Mouse (Mus musculus) kidney, adult 9 months (tissue): ENCODE data around the gene Gm14226.
"Not testable (repeated sequence)": the region's sequence is repeated elsewhere in the genome, so short reads cannot be mapped to it uniquely, and the experiment has no call there.

Source experiments
- DNase-seq: peaks from one replicate; pipeline ENCODE4 v3.0.0; 2022

Gene Gm14226

DNA sequence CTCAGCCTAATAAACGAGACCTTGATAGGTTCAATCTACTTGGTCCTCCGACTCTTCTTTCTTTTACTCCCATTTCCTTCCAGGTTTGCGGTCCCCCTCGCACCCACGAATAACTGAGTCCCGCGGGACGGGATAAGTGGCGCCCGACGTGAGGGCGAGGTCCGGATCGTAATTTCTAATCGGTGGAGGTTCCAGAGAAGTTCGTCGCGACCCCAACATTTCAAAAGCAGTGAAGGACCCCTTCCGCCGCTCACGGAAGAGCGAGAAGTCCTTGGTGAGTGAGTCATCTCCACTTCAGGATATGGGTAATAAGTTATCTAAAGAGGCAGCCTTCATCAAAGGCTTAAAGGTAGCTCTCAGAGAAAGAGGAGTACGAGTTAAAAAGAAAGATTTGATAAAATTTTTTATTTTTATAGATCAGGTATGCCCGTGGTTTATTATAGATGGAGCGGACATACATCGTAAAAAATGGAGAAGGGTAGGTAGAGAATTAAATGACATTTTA lies at the start of gene Gm14226:
TSS of gene Gm14226 (plus strand) at position 16 of the 505 bp plus-strand sequence.
- not testable (repeated sequence) for DNase-seq

DNA sequence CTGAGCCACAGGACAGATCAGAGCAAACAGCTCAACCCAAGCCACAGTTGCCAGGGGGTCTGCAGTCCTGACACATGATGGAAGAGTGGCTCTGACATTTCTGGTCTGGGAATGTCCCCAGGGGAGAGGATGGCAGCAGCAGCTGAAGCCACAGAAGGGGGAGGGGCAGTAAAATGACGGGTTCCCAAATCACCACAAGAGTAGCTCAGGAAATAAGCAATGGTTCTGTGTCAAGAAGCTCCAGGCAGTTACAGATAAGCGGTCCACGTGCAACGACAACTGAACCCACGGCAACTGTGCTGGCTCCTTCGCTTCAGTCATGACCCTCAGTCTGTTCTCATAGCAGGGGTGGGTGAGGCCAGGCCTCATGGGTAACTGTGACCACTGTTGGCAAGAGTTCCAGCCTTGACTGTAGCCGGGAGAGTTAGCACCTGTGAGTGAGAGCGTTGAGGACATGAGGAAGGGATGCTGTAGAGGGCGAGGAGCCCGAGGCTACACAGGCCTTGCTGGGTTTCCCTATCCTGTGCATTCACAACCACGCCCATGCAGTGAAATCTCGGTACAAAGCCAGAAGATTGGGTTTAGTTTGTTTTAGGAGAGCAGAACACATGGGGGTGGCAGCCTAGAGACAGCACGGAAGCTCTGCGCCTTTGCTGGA lies 48.2 kb upstream of the Gm14226 start:
- not testable (repeated sequence) for DNase-seq

DNA sequence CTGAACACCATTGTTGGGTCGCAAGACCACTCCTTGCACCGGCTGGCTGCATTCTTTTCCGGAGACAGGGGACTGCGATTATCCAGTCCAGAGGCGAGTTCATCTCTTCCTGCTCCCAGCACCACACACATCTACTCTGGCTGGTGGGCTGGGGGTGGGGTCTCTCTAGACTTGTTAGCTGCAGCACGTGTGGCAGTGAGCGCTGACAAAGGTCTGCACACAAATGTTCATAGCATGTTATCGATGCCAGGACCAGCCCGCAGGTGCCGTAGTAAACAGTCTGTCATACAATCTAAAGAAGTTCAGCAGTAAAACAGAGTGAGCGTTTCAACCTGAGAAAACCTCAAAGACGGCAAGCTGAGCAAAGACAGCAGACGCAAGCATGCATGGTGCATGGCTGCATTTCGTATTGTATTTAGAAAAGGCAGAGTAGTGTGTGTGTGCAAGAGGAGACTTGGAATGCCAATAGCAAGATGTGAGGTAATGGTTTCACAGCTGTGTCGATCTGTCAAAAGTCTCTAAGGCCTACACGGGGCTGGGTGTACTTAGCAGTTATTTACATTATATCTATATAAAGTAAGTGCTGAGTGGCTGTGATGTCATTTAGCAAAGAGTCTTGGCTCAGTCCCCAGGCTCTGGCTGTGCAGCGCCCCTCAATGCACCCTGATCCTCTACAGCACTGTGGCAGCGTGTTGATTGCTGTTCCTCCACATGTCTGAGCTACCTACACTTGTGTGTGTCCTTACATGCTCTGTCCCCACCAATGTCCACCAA lies 46.0 kb upstream of the Gm14226 start:
- DNase-seq, result no peak

DNA sequence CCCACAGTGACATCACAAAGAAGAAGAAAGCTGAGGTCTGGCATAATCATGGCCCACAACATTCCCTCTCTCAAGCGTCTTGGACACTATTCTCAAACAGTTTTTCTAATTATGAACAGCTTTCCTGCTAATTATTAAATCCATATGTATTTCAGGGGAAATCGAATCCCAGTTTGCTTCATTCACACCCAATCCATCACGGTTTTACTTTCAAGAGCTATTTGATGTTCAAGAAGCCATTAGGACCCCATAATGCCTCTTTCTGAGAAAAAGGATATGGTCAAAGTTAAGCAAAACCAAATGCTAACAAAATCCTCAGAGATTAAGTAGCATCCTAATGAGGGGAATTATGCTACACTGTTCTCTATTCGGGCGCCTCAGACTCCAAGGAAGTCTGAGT lies 45.1 kb upstream of the Gm14226 start:
- no peak for DNase-seq

DNA sequence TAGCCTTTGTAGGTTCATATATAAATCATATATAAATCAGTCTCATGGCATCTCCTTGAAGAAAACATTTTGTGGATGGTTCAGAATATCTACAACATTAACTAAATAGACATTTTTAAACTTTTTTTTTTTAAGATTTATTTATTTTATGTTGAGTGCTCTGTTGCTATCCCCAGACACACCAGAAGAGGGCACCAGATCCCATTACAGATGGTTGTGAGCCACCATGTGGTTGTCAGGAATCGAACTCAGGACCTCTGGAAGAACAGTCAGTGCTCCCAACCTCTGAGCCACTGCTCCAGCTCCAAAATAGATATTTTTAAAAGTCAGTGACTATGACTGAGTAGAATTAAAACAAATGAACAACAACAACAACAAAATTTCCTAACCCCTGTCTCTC lies 31.5 kb upstream of the Gm14226 start:
- no peak for DNase-seq

DNA sequence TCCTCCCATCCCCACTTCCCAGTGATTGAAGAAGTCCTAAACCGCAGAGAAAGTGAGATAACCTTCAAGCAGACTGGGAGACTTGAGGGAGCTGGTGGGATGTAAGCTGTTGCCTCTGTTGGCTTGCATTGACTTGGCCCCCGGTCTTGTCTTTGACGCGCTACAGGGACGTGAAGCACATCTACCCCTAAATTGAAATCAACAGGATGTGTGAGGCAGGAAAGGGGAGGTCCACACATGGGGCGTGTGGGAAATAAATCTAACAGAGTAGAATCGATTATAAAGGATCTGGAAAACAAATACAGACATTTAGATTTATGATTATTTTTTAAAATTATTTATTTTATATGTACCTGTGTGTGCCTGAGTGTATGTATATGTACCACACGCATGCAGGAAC lies 26.7 kb upstream of the Gm14226 start:
- DNase-seq, result no peak

DNA sequence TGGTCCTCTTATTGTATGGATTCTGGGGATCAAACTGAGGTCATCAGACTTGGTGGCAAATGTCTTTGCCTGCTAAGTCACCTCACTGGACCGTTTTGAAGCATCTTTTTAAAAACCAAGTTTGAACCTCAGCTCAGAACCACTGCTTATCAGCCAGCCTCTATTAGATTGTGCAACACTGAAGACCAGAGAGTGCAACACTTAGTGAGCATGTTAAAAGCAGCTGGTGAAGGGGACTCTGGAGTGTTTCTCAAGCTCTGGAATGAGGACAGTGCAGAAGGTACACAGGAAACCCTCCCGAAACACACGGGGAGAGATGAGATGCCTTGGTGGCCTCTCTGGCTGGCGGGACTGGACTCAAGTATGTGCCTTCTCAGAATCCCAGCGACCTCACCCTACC lies 26.0 kb upstream of the Gm14226 start:
- no peak for DNase-seq

DNA sequence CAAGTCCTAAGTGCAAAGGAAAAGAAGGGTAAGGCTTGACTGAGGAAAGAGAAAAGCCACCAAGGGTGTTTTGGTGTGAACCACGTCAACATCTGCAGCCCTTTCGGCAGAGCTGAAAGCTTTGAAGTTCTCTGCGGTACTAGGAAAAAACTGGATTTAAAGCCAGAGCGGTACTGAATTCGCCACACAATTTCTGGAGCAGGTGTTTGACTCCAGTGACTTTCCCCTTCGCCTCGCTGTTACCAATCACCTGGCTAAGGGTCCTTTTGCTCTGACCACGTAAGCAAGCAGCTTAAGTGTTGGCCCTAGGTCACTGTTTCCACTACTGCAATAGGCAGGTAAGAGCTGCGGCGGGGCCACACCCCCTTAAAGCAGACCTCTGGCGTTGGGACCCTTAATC lies 12.6 kb upstream of the Gm14226 start:
- DNase-seq, result no peak

DNA sequence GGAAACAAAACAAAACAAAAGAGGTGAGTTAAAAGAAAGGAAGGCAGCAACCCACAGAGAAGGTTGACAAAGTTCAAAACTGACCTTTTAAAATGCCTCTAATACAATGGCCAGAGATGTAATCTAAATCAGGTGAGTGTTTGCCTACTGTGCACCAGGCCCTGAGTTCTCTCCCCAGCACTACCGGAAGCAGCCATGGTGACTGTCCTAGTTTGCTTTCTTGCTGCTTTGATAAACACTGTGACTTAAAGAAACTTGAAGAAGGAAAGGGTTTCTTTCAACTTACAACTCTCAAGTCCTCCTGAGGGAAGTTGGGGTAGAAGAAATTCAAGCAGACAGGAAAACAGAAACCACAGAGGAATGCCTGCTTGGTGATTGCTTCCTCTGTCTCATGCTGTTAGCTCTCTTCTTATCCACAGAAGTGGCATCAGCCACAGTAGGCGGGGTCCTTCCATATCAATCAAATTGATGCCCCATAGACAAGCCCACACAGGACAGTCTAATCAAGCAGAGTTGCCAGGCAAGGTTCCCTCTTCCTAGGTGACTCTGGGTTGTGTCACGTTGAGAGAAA lies 6.9 kb upstream of the Gm14226 start:
- DNase-seq, result no peak

DNA sequence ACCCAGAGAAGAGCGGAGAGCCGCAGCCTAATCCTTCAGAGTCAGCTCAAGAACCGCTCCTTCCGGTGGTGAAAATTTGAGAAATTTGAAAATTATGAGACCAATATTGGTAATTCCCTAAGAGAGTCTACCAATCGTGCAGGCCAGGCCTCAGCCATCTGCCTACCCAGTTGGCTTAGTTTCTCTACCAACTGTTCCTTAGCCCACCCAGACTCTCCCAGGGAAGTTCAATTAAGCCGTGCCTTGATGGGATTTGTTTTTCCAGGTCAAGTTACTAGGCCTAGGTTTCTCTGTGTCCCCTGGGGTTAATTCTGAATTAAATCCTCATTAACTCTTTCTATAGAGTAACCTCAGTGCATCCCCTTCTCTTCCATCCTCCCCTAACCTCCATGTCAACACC lies 5.1 kb upstream of the Gm14226 start:
- no peak for DNase-seq

DNA sequence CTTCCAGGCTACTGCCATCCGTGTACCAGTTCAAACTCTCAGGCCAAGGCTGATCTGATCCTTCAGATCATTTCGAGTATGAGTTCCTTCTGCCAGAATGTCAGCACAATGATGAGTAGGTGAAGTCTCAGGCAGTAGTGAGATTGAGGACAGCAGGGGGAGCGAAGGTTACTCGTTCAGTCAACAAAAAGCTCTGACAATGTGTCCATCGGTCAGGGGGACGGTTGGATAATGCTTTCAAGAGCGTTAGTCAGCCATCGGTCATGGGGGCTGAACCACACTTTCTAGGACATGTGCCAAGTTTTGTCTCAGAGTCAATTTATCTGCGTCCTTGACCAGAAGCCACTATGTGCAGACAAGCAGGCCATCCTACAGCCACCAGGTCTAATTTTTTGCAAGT lies 1.3 kb upstream of the Gm14226 start:
- DNase-seq, result not testable (repeated sequence)

DNA sequence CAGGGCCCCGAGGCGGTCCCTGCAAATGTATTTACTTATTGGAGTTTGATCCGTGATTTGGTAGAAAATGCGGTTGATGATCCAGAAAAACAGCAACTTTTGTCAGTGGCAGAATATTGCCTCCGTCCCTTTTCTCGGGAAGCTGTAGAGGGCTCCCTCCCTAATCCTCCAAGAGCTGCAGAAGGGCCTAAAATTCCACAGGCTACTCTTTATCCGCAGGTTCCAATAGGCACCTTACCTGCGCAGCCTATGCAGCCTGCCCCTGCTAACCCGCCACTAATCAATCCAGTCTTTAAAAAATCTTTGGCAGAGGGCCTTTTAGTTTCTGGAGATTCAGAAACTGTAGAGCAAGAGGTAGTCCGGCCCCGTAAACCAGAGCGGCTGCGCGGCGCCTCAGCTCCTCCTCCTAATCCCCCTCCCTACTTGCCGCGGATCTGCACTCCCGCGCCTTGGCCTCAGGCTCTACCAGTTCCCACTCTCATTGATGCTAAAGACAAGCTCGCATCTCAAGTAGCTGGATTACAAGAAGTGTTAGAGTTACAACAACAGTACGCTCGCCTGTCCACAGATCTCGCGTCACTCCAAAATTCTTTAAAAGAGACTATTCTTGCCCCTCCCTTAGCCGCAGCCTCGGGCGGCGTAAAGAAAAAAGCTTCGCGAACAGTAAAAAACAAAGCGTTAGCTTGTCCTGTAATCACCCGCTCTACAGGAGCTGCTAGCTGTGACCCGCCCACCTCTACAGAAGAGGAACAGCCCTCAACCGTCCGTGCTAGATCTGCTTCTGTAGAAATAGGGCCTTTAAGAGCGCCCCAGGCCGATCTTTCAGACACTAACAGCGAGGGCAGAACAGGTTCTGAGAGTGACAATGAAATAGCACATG lies 936 bp downstream of the Gm14226 start:
- peak; percentile 54 for DNase-seq

DNA sequence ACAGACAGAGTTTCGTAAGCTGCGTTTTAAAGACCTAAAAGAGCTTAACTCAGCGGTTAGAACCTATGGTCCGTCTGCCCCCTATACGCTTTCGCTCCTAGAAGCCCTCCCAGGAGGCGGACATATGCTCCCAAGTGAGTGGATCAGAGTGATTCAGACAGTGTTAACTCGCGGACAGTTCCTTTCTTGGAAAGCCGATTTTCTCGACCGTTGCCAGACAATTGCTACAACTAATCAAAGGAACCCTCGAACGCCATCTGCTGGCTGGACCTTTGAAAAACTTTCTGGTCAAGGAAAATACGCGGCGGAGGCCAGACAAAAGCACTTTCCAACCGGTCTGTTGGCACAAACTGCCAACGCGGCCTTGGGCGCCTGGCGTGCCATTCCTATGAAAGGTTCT lies 1.6 kb downstream of the Gm14226 start:
- peak; percentile 94 for DNase-seq

DNA sequence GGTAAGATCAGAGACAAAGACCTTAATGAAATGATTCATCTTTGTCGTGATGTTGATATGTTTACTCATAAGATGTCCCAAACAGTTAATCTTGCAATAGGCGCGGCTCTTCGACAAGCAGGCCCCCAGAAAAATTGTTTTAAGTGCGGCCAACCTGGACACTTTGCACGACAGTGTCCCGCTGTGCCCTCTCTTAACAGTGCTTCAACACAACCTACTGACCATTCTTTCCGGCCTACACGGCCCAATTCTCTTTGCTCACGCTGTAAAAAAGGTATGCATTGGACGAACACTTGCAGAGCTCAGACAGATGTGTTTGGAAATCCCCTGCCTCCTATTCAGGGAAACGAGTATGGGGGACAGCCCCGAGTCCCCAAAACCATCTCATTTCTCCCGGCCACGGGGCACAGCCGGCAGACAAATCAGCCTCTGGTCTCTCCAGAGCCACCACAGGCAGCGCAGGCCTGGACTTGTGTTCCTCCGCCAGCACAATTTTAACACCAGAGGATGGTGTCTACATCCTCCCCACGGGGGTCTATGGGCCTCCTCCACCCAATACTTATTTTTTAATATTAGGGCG lies 2.3 kb downstream of the Gm14226 start:
- not testable (repeated sequence) for DNase-seq

DNA sequence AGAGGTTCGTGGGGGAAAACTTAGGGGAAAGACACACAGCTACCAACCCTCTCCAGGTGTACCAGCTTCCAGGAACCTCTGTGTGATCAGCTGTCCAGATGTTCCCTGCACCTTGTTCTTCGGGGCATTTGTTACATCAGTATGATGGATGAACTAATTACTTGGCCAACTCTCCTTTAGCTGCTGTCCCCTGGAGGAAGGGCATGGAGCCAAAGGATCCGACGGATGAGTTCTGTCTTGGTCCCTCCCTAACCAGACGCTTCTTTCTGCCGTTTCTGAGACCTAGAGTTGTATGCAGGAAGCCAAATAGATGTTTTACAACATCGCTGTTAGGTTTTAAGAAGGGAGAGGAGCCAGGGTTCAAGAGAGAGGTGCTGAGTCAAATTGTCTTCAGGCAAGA lies 12.8 kb downstream of the Gm14226 start:
- DNase-seq, result no peak

DNA sequence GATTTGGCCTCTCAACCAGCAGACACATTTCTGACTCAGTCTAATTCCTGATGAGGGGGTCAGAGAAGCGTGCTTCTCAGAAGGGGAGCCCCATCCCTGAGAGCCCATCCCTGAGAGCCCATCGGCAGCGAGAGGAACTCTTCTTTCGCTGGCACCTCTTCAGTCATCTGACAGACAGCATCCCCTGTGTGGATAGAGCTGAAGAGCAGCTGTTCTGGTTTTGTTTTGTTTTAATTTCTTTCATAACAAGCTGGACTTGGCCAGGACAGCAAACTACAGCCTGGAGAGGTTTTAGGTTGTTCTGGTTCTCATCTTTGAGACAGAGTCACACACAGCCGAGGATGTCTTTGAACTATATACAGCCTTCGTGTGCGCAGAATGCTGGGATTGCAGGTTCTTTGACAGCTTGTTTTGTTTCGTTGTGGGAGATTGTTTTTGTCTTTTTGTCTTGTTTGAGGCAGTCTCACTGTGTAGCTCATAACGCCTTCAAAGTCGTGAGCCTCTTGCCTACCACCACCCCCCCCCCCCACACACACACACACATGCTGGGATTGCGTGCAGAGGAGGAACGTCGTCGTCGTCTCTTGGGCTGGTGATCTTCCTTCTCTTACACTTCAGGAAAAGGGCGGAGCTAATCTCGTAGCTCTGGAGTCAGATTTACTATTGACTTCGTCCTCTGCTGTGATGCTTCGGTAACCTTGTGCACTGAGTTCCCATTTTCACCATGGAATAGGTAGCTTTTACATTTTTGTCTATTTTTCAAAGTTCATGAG lies 15.1 kb downstream of the Gm14226 start:
- DNase-seq, result no peak

DNA sequence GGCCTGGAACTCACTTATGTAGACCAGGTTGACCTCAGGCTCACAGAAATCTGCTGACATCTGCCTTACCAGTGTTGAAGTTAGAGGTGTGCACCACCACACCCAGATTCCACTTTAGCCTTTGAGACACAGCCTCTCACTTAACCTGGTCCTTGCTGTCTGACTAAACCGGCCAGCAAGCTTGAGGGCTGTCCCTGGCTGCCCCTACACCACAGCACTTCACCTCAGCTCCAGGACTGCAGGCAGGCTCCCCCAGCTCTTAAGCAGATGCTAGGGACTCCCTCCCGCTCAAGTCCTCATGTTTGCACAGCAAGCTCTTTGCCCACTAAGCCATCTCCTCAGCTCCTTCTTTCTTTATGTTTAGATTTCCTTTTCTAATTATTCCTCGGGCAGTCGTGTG lies 21.9 kb downstream of the Gm14226 start:
- no peak for DNase-seq

DNA sequence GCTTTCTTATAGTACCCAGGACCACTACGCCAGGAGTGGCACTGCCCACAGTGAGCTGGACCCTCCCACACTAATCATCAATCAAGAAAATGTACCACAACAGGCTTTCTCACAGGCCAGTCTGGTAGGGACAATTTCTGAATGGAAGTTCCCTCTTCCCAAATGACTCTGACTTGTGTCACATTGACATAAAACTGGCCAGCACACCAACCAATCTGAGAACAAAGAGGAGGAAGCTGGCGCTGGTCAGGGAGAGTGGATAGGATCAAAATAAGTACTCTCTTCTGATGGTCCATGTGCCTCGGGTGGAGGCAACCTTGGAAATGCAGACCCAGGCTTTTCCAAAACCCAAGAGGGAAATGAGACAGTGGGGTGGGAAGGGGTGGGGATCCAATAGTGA lies 26.5 kb downstream of the Gm14226 start:
- no peak for DNase-seq

DNA sequence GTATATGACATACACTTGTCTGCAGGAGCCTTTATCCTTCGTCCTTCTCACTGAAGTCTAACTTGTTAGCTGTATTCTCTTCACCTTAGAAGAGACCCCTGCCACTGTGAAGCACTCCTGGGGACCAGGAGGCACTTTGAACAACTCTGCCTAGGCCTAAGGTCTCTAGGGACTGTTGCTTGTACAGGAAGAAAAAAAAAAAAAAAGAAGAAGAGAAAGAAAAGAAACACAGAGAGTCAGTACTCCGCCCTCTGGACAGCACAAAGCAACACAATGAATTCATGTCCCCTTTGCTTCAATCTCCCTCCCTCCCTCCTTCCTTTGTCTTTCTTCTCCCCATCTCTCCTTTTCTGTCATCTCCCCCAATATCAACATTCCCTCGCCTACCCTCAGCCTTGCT lies 27.0 kb downstream of the Gm14226 start:
- no peak for DNase-seq

DNA sequence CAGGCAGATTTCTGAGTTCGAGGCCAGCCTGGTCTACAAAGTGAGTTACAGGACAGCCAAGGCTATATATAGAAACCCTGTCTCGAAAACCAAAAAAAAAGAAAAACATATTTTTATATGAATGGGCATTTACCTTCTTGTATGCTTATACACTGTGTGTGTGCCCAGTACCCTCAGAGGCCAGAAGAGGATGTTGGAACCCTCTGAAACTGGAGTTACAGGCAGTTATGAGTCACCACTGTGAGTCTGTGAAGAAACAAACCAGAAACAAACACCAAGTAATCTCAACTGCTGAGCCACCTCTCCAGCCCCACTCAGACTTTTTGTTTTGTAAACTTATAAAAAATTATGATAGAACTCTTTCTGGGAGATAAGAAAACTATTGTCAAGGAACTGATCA lies 28.7 kb downstream of the Gm14226 start:
- no peak for DNase-seq

DNA sequence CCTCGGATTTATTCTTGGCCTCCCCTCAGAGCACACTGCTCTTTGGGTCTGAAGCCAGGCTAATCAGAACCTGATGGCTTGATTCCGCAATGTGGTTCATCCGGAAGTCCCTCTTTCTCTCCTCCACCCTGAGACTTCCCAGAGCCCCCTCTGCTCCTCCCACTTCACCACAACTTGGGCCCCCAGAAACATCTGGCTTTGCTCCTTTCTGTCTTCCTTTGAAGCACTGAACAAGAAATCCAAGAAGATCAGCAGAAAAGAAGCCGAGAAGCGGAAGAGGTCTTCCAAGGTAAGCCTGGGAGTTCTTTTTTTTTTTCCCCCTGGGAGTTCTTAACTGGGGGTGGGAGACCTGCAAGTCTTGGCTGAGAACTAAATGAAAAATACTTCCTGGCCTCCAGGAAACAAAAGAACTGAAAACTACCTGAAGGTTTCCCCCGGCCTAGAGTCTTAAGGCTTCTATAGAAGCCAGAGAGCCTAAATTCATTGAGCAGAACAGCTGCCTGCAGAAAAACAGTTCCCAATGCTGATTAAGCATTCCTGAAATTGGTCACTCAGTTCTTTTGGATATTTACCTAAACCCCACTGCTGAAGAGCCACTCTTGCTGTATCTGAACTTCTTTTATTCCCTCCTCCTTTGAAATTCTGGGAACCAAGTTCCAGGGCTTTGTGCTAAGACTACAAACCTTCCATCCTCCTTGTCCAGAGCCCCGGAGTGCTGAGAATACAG lies 29.5 kb downstream of the Gm14226 start:
- no peak for DNase-seq
